Mouse (Mus musculus) liver, embryonic 11.5 days (tissue): ENCODE measurements around the gene Rapgef5. TPM values are rescaled to one million over a fixed set of nuclear protein-coding genes. Genes with fewer than 3 reads are reported as not detected.

Source experiments
- ATAC-seq: fragments of 200-750 bp; cut with Nextera tagmentation; replicated peaks from 2 replicates; pipeline ENCODE4 v1.8.0; 2017; ENCODE audit warnings: moderate number of reproducible peaks, mild to moderate bottlenecking, moderate TSS enrichment, moderate library complexity; ENCODE audit not compliant: low FRiP score
- DNase-seq: peaks from one replicate; pipeline ENCODE4 v3.0.0-alpha.2; 2017; ENCODE audit warnings: low spot score
- H3K27ac ChIP-seq: fragments of 300-500 bp; sonication (generic); 2 replicates; pipeline ENCODE4 v1.5.1; 2014; ENCODE audit warnings: mild to moderate bottlenecking, low read depth, low read length, control low read depth
- H3K27me3 ChIP-seq: fragments of 300-500 bp; sonication (generic); replicated peaks from 2 replicates; pipeline ENCODE4 v1.6.1; 2014; ENCODE audit warnings: low read length, mixed read lengths; ENCODE audit not compliant: control insufficient read depth, insufficient read depth
- H3K36me3 ChIP-seq: fragments of 300-500 bp; sonication (generic); 2 replicates; pipeline ENCODE4 v1.6.1; 2014; ENCODE audit warnings: mild to moderate bottlenecking, low read length, moderate library complexity, mixed read lengths; ENCODE audit not compliant: control insufficient read depth, insufficient read depth
- H3K4me1 ChIP-seq: fragments of 300-500 bp; sonication (generic); replicated peaks from 2 replicates; pipeline ENCODE4 v1.6.1; 2014; ENCODE audit warnings: low read length, mixed read lengths; ENCODE audit not compliant: control insufficient read depth, insufficient read depth
- H3K4me2 ChIP-seq: fragments of 300-500 bp; sonication (generic); 2 replicates; pipeline ENCODE4 v1.6.1; 2014; ENCODE audit warnings: mild to moderate bottlenecking, control low read depth, moderate library complexity
- H3K4me3 ChIP-seq: fragments of 300-500 bp; sonication (generic); 2 replicates; pipeline ENCODE4 v1.5.1; 2014; ENCODE audit warnings: low read depth, low read length, control low read depth
- H3K9ac ChIP-seq: fragments of 300-500 bp; sonication (generic); 2 replicates; pipeline ENCODE4 v1.6.1; 2014; ENCODE audit warnings: low read depth, low read length, control low read depth
- H3K9me3 ChIP-seq: fragments of 300-500 bp; sonication (generic); 2 replicates; pipeline ENCODE4 v1.6.1; 2016; ENCODE audit warnings: low read length, inconsistent platforms, mixed read lengths; ENCODE audit not compliant: control insufficient read depth
- WGBS: fragments of 180-500 bp; shearing (Covaris S2); extraction: QIAGEN DNeasy Blood & Tissue Kit; methylation state at CpG from one replicate; pipeline ENCODE4 v1.1.7; 2014; 5-methylcytosine and 5-hydroxymethylcytosine counted together
- polyA plus RNA-seq: library from polyadenylated mRNA; unstranded; fragments of >200 nt; fragmentation: Nextera tagmentation; extraction: Ambion mirVana; gene quantifications from 2 replicates; pipeline ENCODE4 v1.2.1, GENCODE M21; 2014

The Rapgef5 gene
- polyA plus RNA-seq, 1 experiment from 2014 or later: 2.6 TPM

DNA sequence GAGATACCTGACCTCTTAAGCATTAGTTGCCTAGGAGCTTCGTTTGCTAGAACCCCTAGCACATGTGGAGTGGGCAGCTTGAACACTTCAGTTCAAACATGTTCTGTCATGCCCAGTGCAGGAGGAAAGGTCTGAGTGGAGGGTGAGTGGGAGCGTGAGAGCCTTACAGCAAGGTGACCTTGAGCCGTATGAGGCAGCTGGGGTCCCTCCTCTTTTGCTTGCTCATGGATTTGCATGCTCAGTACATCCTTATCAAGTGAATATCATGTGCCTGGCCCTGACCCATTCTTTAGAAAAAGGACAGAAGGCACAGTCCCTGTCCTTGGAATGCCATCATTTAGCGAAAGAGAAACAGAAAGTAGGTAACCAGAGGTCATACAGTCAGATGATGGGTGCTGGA lies 165.0 kb downstream of the Rapgef5 start:
- no peak overlapping the region for H3K27ac ChIP-seq
- H3K4me1 ChIP-seq: no peaks in the 10 kb centered on the region
- H3K9ac ChIP-seq: no peak overlapping the region
- no peaks in the 10 kb centered on the region for H3K36me3 ChIP-seq
- DNase-seq (no peak), ATAC-seq (no peak)
- H3K9me3 ChIP-seq: no peaks in the 10 kb centered on the region
- H3K4me3 ChIP-seq: no peak overlapping the region
- no peaks in the 10 kb centered on the region for H3K27me3 ChIP-seq
- WGBS: 70% methylated on average over 4 of the region's 4 CpGs
- no peak overlapping the region for H3K4me2 ChIP-seq

DNA sequence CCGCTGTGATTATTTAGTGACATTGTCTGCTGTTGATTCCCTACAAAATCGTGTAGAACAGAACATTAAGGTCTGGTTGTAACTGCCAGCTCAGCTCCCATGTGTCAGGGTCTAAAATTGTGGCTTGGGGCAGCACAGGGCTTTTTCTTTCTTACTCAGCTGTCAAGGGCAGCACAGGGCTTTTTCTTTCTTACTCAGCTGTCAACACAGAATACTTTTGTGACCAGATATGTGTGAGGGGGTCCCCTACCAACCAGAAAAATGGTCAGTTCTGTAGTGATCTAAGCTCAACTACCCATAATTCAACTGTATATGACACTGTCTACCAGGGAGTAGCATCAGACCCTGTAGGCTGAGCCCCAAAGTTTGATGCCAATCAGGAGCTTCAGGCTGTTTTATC lies 167.1 kb downstream of the Rapgef5 start:
- H3K4me3 ChIP-seq: no peak overlapping the region
- no peaks in the 10 kb centered on the region for H3K9me3 ChIP-seq
- DNase-seq (no peak), ATAC-seq (no peak)
- H3K4me1 ChIP-seq: no peaks in the 10 kb centered on the region
- no peak overlapping the region for H3K4me2 ChIP-seq
- WGBS: 66% methylated on average over 2 of the region's 2 CpGs
- H3K36me3 ChIP-seq: no peaks in the 10 kb centered on the region
- no peak overlapping the region for H3K27ac ChIP-seq
- no peaks in the 10 kb centered on the region for H3K27me3 ChIP-seq
- H3K9ac ChIP-seq: no peak overlapping the region

DNA sequence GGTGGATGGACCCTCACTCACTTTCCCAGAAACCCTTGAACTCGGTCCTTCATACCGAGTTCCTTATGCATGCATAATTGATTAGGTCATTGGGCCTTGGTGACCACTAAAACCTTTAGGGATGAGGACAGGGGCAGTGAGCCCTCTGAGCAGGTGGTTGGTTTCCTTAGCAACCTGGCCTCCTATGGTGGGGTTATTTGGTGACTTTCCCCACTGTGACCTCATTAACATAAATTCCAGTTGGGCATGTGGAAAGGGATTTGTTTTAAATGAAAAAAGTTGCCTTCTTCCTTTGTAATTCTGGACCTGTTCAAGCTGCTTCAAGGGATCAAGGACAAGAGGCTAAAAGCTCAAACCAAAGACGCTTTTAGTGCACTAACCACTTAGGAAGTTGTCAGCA lies 167.7 kb downstream of the Rapgef5 start:
- 49% methylated on average over 3 of the region's 3 CpGs for WGBS
- DNase-seq (no peak), ATAC-seq (no peak)
- no peak overlapping the region for H3K27ac ChIP-seq
- no peaks in the 10 kb centered on the region for H3K27me3 ChIP-seq
- no peaks in the 10 kb centered on the region for H3K36me3 ChIP-seq
- H3K4me3 ChIP-seq: no peak overlapping the region
- H3K4me1 ChIP-seq: no peaks in the 10 kb centered on the region
- no peak overlapping the region for H3K9ac ChIP-seq
- H3K4me2 ChIP-seq: no peak overlapping the region
- H3K9me3 ChIP-seq: no peaks in the 10 kb centered on the region

DNA sequence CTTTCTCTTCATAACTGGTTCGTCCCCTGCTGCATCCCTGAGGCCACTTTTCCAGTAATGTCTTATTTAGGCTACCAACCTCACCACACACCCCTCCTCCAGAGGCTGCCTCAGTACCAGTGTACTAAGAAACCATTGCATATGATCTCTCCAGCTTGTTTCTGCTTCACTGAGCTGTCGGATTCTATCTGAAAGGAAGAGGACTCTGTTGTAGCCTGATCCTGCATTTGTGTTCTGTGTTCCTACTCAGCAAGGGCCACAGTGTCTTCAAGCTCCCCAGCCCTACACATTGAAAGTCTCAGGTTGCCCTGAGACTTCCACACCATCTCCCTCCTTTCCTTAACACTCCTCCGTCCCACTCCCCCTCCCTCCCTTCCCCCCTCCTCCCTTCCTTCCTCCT lies 168.5 kb downstream of the Rapgef5 start:
- Histone ChIP-seq H3K4me2 (no peak overlapping the region), H3K27me3 (no peaks in the 10 kb centered on the region), H3K36me3 (no peaks in the 10 kb centered on the region), H3K9ac (no peak overlapping the region), H3K9me3 (no peaks in the 10 kb centered on the region), H3K4me3 (no peak overlapping the region), H3K4me1 (no peaks in the 10 kb centered on the region), H3K27ac (no peak overlapping the region)
- ATAC-seq (no peak), DNase-seq (no peak)
- 51% methylated on average over 3 of the region's 3 CpGs for WGBS

DNA sequence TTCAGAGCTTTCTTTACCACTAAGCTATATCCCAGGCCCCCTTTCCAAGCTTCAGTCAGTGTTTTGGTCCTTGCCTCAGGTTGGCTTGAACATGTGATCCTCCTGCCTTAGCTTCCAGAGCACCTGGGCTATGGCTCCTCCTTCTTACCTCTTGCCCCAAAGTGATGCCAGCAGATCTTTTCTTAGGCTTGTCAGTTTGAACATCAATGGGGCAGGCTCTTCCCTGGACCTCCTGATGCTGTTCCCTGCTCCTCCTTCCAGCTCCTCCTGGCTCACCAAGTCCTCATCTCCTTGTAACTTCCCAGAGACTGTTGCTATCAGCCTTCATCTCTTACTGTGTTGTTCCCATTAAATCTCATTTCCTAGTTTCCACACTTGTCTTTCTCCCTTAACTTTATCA lies 169.1 kb downstream of the Rapgef5 start:
- Histone ChIP-seq H3K36me3 (no peaks in the 10 kb centered on the region), H3K4me3 (no peak overlapping the region), H3K4me1 (no peaks in the 10 kb centered on the region), H3K27ac (no peak overlapping the region), H3K9me3 (no peaks in the 10 kb centered on the region), H3K27me3 (no peaks in the 10 kb centered on the region), H3K4me2 (no peak overlapping the region), H3K9ac (no peak overlapping the region)
- no peak for ATAC-seq
- DNase-seq: no peak

DNA sequence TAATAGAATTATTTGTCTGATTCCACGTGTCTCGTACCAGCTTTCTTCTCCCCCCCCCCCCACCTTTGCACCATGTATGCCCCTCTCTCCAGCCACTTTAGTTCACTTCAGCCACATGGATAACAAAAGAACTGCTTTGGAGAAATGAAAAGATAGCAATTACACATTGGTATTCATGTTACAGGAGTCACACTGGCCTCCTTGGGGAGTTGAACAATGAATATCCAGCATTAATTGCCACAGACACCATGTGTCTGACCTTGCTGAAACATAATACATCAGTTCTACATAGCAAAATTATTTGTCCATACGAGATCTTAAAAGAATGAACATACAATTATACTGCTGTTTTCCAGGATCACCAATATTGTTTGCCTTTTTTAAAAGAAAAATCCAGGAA lies 170.5 kb downstream of the Rapgef5 start:
- H3K36me3 ChIP-seq: no peaks in the 10 kb centered on the region
- 85% methylated on average over 3 of the region's 3 CpGs for WGBS
- H3K9ac ChIP-seq: no peak overlapping the region
- H3K4me3 ChIP-seq: no peak overlapping the region
- no peak for DNase-seq
- H3K4me2 ChIP-seq: no peak overlapping the region
- no peaks in the 10 kb centered on the region for H3K4me1 ChIP-seq
- no peak for ATAC-seq
- H3K27ac ChIP-seq: no peak overlapping the region
- no peaks in the 10 kb centered on the region for H3K27me3 ChIP-seq
- no peaks in the 10 kb centered on the region for H3K9me3 ChIP-seq

DNA sequence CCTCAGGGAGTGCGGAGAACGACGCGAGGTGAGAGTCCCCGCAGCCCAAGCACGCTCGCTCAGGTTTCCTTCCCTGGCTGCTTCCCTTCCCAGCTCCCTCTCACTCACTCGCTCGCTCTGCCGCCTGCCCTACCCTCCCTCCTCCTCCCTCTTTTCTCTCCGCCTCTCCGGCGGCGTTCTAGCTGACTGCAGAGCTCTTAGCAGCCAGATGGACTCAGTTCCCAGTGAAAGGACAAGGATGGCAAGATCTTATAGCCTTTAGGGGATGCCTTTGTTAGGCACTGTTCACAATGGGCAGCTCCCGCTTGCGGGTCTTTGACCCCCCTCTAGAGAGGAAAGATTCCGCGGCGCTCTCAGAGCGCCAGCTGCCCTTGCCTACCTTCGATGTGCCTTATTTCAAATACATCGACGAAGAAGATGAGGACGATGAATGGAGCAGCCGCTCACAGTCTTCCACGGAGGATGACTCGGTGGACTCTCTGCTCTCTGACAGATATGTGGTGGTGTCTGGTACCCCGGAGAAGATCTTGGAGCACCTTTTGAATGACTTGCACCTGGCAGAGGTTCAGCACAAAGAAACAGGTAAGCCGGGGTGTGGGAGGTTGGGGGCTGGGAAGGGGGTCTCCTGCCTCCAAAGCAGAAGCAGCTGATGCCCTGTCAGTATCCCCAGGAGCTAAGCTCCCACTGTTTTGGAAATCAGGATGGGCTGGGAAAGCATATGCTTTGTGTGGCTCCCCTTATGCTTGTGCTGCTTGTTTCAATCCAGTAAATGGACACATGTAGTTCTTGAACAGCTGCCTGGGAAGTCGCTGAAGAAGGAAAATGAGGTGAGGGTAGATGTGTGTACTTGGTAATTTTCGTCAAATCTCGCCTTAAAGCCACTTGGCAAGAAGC lies 172.6 kb downstream of the Rapgef5 start:
- H3K9me3 ChIP-seq: no peaks in the 10 kb centered on the region
- ATAC-seq: peak; percentile 49; the same call in 1 of the 2 replicates
- peak; percentile 43 for DNase-seq
- H3K27ac ChIP-seq: no peak overlapping the region
- 43% methylated on average over 32 of the region's 32 CpGs for WGBS
- no peak overlapping the region for H3K9ac ChIP-seq
- H3K4me3 ChIP-seq: peak overlapping the region; percentile 27
- H3K27me3 ChIP-seq: no peaks in the 10 kb centered on the region
- H3K4me2 ChIP-seq: peak overlapping the region; percentile 58
- H3K4me1 ChIP-seq: no peaks in the 10 kb centered on the region
- H3K36me3 ChIP-seq: no peaks in the 10 kb centered on the region

DNA sequence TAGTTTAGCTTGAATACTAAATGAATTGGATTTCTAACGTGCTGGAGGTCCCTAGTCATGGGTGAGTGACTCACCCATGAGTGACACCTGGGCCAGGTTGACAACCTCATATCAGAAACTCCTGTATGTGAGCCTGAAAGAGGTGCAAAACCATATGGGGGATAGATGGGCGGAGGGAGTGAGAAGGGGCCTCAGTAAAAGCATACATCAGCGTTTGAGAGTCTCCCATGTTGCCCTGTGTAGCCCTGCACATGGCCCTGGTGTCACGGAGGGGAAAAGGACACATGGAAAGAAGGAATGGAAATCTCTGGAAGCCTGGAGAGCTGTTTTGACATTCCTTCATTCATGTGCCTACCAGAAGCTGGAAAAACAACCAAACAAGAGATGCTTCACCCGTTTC lies 175.1 kb downstream of the Rapgef5 start:
- 79% methylated on average over 5 of the region's 5 CpGs for WGBS
- DNase-seq: no peak
- H3K4me1 ChIP-seq: no peaks in the 10 kb centered on the region
- H3K4me2 ChIP-seq: no peak overlapping the region
- no peak overlapping the region for H3K9ac ChIP-seq
- ATAC-seq: no peak
- H3K9me3 ChIP-seq: no peaks in the 10 kb centered on the region
- H3K4me3 ChIP-seq: no peak overlapping the region
- H3K36me3 ChIP-seq: no peaks in the 10 kb centered on the region
- no peaks in the 10 kb centered on the region for H3K27me3 ChIP-seq
- no peak overlapping the region for H3K27ac ChIP-seq

DNA sequence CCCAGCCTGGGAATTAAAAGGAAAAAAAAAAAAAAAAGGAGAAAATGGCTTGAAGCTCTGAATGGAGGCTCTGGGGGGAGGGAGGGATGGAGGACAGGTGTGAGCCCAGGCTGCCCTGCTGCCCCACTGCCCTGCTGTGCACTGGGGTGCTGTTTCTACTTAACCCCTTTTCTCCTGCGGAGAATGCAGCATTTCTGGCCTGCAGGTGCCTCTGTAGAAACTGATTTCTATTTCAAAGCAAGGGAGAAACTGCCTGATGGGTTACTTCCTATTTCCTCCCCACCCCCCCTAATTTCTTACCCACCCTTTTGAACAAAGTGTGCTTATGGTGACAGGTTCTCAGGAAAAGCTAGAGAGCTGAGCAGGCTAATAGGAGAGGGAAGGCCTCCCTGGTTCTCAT lies 176.5 kb downstream of the Rapgef5 start:
- Histone ChIP-seq H3K9me3 (no peaks in the 10 kb centered on the region), H3K4me1 (no peaks in the 10 kb centered on the region), H3K27me3 (no peaks in the 10 kb centered on the region), H3K9ac (no peak overlapping the region), H3K36me3 (no peaks in the 10 kb centered on the region), H3K27ac (no peak overlapping the region), H3K4me2 (no peak overlapping the region), H3K4me3 (no peak overlapping the region)
- DNase-seq (no peak), ATAC-seq (no peak)
- 78% methylated on average over 1 of the region's 1 CpGs for WGBS
